Mouse (Mus musculus) activated CD4-positive, CD25-positive, alpha-beta regulatory T cell, adult 4 months (primary cell): ENCODE measurements around the gene Olfr432. TPM values are rescaled to one million over a fixed set of nuclear protein-coding genes. Genes with fewer than 3 reads are reported as not detected.
A peak's percentile ranks its signal among the peaks of the same experiment; 100 is the strongest.
"Not testable (repeated sequence)": the region's sequence is repeated elsewhere in the genome, so short reads cannot be mapped to it uniquely, and the experiment has no call there.

Experiments used
- ATAC-seq: one replicate; pipeline ENCODE4 v1.8.0; 2017
- polyA plus RNA-seq, 2 experiments: library from polyadenylated mRNA; unstranded; fragments of 100-300 nt; shearing (Covaris generic); gene quantifications; one replicate each; pipeline ENCODE4 v1.2.1; 2017

Gene Olfr432
- not detected for polyA plus RNA-seq

GRCm38 (mm10) chr1:174048893-174049292 lies at the start of gene Olfr432:
Olfr432 (plus strand) TSS chr1:174049205.
- ATAC-seq, result no peak

DNA sequence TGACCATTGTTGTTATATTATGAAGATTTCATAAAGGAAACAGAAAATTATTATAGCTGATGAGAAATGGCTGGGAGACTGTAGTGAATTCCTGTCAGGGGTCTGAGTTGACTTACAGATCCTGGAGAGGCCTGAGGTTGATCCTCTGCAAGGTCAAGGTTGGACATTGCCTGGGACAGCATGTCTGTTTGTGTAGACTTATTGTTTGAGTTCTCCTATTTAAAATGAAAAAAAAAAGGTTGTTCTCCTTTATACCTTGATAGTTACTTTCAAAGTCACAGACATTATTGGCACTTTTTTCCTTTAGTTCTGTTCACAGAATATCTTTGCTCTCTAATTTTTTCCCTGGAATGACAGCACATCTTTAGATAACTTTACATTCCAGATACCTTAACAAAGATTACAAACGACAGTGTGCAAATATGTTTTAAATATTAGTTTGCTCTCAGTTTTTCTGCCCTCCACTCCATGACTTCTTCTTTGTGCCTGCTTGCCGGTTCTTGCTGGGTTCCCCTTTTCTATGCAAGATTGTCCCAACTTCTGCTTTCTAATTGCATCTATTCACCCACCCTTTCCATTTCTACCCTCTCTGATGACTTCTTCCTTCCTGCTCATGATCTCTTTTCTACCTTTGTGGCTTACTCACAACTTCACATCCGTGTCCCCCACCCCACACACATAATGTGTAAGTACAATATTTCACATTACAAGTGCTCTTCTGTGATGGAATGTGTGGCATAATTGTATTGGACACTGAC lies 44.5 kb upstream of the Olfr432 start:
- not testable (repeated sequence) for ATAC-seq

DNA sequence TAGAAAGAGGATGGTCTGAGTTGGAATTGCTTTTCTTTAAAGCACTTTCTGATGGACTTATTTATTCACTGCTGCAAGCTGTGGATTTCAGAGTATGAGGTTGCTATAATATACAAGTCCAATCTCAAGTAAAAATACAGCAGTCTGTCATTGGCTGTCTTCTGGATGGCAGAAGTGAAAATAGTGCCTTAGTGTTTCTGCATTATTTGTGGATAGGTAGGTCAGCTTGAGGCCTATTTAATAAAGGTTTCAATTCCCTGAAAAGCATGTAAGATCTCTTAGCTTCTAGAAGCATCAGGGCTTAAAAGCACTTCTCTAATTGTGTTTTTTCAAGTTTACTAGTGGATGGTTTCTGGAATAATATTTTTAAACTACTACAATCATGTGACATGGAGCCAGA lies 42.0 kb upstream of the Olfr432 start:
- ATAC-seq, result not testable (repeated sequence)

GRCm38 (mm10) chr1:174031698-174032097 lies 17.3 kb upstream of the Olfr432 start, which contains the start of gene Ifi205:
Ifi205 (minus strand) TSS chr1:174031810.
- ATAC-seq, result no peak

- ATAC-seq, result no peak
Measured at GRCm38 (mm10) chr1:174035841-174036240, 13.2 kb upstream of the Olfr432 start.

GRCm38 (mm10) chr1:174038480-174038879 lies 10.5 kb upstream of the Olfr432 start:
- no peak for ATAC-seq

DNA sequence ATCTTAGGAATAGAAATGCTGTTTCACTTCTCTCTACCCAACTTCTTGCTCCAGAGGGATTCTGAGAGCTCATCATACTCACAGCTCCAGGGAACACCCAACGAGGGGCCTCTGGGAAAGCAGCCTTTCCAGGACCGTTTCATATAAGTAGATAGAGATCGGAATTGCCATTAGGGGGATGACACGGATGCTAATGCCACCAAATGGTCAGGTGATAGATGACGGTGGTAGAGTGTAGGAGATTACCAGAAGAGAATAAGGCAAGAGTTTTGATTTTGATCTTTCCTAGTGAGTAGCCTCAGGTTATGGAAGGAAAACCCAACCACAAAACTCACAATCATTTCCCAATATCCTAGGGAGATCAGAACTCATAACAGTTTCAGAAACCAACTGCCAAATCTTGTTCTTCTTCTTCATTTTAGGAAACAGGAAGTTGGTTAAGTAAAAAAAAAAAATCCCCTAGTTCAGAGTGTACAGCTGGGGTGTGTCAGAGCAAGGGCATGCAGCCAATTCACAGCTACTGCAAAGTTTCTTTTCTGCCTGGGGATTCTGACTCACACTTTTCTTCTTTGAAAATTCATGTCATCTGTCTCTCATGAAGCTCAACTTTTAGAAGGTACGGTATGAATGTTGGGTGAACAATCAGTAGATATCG lies 8.4 kb upstream of the Olfr432 start, which contains the start of gene Olfr433:
Gene Olfr433, plus strand, starts transcription at position 183 of the 655 bp plus-strand sequence.
- peak; percentile 97 for ATAC-seq

- ATAC-seq, result not testable (repeated sequence)
Measured at GRCm38 (mm10) chr1:174042091-174042884, 6.7 kb upstream of the Olfr432 start.

GRCm38 (mm10) chr1:174044431-174044830 lies 4.6 kb upstream of the Olfr432 start:
- no peak for ATAC-seq

GRCm38 (mm10) chr1:174048227-174048626 lies 778 bp upstream of the Olfr432 start:
- not testable (repeated sequence) for ATAC-seq

- ATAC-seq, result not testable (repeated sequence)
Measured at GRCm38 (mm10) chr1:174049357-174049756, 352 bp downstream of the Olfr432 start.

GRCm38 (mm10) chr1:174050532-174050931 lies 1.5 kb downstream of the Olfr432 start:
- ATAC-seq, result no peak

- ATAC-seq, result no peak
Measured at GRCm38 (mm10) chr1:174051515-174051914, 2.5 kb downstream of the Olfr432 start.

- ATAC-seq, result no peak
Measured at GRCm38 (mm10) chr1:174051931-174052536, 3.0 kb downstream of the Olfr432 start.

GRCm38 (mm10) chr1:174052981-174053380 lies 4.0 kb downstream of the Olfr432 start:
- ATAC-seq, result no peak

DNA sequence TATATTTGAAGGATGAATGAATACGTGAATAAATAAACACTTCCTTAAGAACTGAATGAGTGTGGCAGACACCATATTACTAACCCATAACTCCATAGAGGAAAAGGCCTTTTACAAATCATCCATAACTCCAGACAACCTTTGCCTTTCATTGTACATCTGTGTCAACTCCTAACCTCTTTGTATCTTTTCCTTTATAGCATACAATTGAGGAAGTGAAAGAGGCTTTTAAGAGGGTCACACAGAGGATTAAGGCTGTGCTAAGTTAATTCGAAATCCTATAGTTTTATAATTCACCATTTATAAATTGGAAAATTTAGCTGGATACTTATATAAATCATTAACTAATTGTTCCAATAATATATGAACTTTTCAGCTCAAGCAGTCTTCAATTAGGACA lies 6.2 kb downstream of the Olfr432 start:
- no peak for ATAC-seq

GRCm38 (mm10) chr1:174066305-174066704 lies 17.3 kb downstream of the Olfr432 start, which contains the start of gene Olfr430:
Olfr430 (plus strand) TSS chr1:174066605.
- no peak for ATAC-seq

DNA sequence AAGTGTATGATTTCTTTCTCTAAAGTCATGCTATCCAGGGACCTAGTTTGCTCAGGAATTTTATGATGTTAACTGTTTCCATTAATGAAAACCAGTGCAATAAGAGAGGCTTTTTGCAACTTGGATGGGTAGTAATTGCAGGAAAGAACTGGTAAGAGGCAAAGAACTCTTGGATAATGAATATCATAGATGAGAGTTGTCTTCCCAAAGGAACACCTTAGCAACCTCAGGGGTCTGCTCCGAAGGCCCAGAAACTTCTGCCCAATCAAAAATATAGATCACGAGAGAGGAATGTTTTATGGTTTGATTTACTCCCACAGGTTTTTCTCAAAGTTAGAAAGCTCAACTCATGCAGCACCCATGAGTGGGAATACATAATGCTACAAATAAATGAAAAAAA lies 35.0 kb downstream of the Olfr432 start, which contains the start of gene Olfr429:
Gene Olfr429, plus strand, starts transcription at position 301 of the 400 bp plus-strand sequence.
- no peak for ATAC-seq

- ATAC-seq, result no peak
Measured at GRCm38 (mm10) chr1:174096591-174096990, 47.6 kb downstream of the Olfr432 start, which contains the start of gene Olfr427. Olfr427 (plus strand) TSS chr1:174096891.

DNA sequence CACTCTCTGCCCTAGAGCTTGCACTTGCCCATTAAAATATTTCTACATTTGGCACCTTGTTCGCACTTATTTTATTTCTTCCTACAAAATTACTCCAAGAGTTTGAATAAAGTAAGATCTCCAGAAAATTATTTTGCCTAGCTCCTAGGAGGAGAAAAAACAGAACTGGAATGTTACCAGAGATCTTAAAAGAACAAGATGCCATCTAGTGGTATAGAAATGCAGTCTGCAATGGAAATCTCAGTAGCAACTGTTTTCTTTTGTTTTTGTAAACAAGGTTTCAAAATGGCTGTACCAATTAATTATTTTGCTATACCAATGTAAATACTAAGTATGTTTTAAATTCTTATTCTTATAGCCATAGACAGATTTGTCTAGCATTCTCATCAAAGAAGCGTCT lies 54.7 kb downstream of the Olfr432 start:
- ATAC-seq, result no peak
